Mouse (Mus musculus) limb, embryonic 14.5 days (tissue): ENCODE measurements around the gene Pcnx2. TPM values are rescaled to one million over a fixed set of nuclear protein-coding genes. Genes with fewer than 3 reads are reported as not detected.

ENCODE experiments used
- ATAC-seq: fragments of 200-750 bp; cut with Nextera tagmentation; 2 replicates; pipeline ENCODE4 v1.8.0; 2017; ENCODE audit warnings: low read depth, moderate number of reproducible peaks, moderate TSS enrichment; ENCODE audit not compliant: low FRiP score
- DNase-seq: peaks from one replicate; pipeline ENCODE4 v3.0.0-alpha.2; 2015; ENCODE audit warnings: low spot score
- H3K27ac ChIP-seq: fragments of 300-500 bp; sonication (generic); replicated peaks from 2 replicates; pipeline ENCODE4 v1.5.1; 2014; ENCODE audit warnings: low read depth, mild to moderate bottlenecking, low read length, moderate library complexity, mixed read lengths
- H3K27me3 ChIP-seq: fragments of 300-500 bp; sonication (generic); 2 replicates; pipeline ENCODE4 v1.6.1; 2014; ENCODE audit warnings: low read length, mixed read lengths; ENCODE audit not compliant: control insufficient read depth, insufficient read depth
- H3K36me3 ChIP-seq: fragments of 300-500 bp; sonication (generic); 2 replicates; pipeline ENCODE4 v1.6.1; 2014; ENCODE audit warnings: mild to moderate bottlenecking, low read length, moderate library complexity, mixed read lengths; ENCODE audit not compliant: control insufficient read depth, insufficient read depth
- H3K4me1 ChIP-seq: fragments of 300-500 bp; sonication (generic); 2 replicates; pipeline ENCODE4 v1.6.1; 2014; ENCODE audit warnings: antibody characterized with exemption, low read length, mixed read lengths; ENCODE audit not compliant: control insufficient read depth, insufficient read depth
- H3K4me2 ChIP-seq: fragments of 300-500 bp; sonication (generic); replicated peaks from 2 replicates; pipeline ENCODE4 v1.6.1; 2014; ENCODE audit warnings: low read depth, mild to moderate bottlenecking, low read length, moderate library complexity; ENCODE audit not compliant: severe bottlenecking
- H3K4me3 ChIP-seq: fragments of 300-500 bp; sonication (generic); replicated peaks from 2 replicates; pipeline ENCODE4 v1.5.1; 2014; ENCODE audit warnings: low read length
- H3K9ac ChIP-seq: fragments of 300-500 bp; sonication (generic); 2 replicates; pipeline ENCODE4 v1.6.1; 2014; ENCODE audit warnings: mild to moderate bottlenecking, low read depth, low read length, moderate library complexity; ENCODE audit not compliant: severe bottlenecking
- H3K9me3 ChIP-seq: fragments of 300-500 bp; sonication (generic); 2 replicates; pipeline ENCODE4 v1.6.1; 2016; ENCODE audit warnings: low read length; ENCODE audit not compliant: control insufficient read depth
- POLR2A ChIP-seq: fragments of 200-500 bp; IDR thresholded peaks from 2 replicates; pipeline ENCODE4 v1.8.0; 2012; ENCODE audit warnings: inconsistent platforms, mild to moderate bottlenecking, moderate library complexity, borderline replicate concordance; ENCODE audit not compliant: insufficient read depth, insufficient read length; ENCODE audit errors: extremely low read depth
- WGBS: fragments of 180-500 bp; shearing (Covaris S2); extraction: QIAGEN DNeasy Blood & Tissue Kit; methylation state at CpG from one replicate; pipeline ENCODE4 v1.1.7; 2014; 5-methylcytosine and 5-hydroxymethylcytosine counted together
- polyA plus RNA-seq, 2 experiments: library from polyadenylated mRNA; depleted of rRNA in 1 of 2; stranded (reverse) in 1 of 2; unstranded in 1 of 2; fragments of >200 nt; fragmentation: Nextera tagmentation in 1 of 2; extraction: Ambion mirVana in 1 of 2; gene quantifications; 2 replicates each; pipeline versions ENCODE4 v1.2.1 to v1.2.3; 2012 to 2014

Gene Pcnx2
- polyA plus RNA-seq, 2 experiments = 0.15 to 0.33 TPM

DNA sequence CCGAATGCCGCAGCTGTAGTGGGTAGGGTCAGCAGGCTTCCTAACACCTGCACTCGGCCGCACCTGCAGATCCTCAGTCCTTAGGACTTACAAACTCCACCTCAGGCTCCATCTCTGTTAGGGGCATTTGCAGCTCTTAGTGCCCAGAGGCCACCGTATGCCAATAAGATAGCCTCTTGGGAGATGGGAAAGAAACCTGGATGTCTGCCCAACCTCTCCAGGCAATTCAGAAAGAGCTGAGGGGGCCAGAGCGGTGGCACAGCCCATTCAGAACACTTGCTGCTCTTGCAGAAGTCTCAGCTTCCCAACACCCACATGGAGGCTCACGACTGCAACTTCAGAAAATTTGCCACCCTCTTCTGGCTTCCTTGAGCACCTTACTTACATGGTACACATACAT, 192.3 kb downstream of the Pcnx2 start:
- ATAC-seq (no peak), DNase-seq (no peak)
- H3K27ac ChIP-seq = no peak overlapping the region
- TF ChIP-seq POLR2A = no peak
- H3K4me1 ChIP-seq = no peaks in the 10 kb centered on the region
- H3K4me2 ChIP-seq = no peak overlapping the region
- H3K9ac ChIP-seq = no peak overlapping the region
- H3K27me3 ChIP-seq = no peaks in the 10 kb centered on the region
- no peaks in the 10 kb centered on the region for H3K36me3 ChIP-seq
- WGBS = 68% methylated on average over 7 of the region's 7 CpGs
- H3K9me3 ChIP-seq = no peaks in the 10 kb centered on the region
- no peak overlapping the region for H3K4me3 ChIP-seq

DNA sequence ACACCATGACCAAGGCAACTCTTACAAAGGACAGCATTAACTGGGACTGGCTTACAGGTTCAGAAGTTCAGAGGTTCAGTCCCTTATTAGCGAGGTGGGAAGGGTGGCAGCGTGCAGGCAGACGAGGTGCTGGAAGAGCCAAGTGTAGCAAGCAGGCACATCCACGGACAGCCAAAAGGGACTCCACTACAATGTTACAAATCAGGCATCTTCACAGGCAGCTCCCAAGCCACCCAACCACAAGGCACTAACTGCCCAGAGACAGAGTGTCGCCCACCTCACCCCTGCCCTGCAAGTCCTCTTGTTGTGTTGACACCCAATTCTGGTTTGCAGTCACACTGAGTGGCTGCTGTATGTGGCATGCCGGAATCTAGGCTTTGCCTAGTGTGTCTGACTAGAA, 193.7 kb downstream of the Pcnx2 start:
- no peak overlapping the region for H3K4me2 ChIP-seq
- ATAC-seq = no peak
- H3K4me1 ChIP-seq = no peaks in the 10 kb centered on the region
- no peaks in the 10 kb centered on the region for H3K27me3 ChIP-seq
- H3K27ac ChIP-seq = no peak overlapping the region
- no peak for TF ChIP-seq POLR2A
- no peak overlapping the region for H3K4me3 ChIP-seq
- DNase-seq = no peak
- H3K36me3 ChIP-seq = no peaks in the 10 kb centered on the region
- no peaks in the 10 kb centered on the region for H3K9me3 ChIP-seq
- H3K9ac ChIP-seq = no peak overlapping the region
- 86% methylated on average over 6 of the region's 6 CpGs for WGBS

DNA sequence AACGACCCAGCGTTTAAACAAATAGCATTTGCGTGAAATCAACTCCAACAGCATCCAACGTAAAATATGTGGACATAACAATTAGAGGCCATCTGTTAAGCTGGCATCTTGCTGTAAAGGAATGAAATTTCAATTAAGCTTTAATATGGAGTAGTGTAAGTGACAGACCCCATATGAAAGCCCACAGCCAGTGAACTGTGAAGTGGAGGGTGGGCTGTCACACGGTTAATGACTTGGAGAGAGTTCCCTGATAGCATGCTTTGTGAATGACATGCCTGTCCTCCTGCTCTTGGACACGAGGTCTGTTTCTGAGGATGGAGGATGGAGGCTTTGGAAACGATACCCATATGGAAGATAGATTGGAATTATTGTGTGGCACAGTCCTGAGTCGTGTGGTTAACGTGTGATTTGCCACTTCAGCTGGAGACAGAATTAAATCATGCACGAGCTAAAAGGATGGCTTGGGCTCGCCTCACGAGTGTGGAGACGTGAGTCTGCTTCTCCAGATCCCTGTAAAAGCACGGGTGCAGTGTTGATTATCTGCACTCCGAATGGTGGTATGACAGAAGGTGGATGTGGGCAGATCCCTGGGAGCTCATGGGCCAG, 195.1 kb downstream of the Pcnx2 start:
- no peak overlapping the region for H3K4me3 ChIP-seq
- H3K27ac ChIP-seq = no peak overlapping the region
- H3K4me2 ChIP-seq = no peak overlapping the region
- no peaks in the 10 kb centered on the region for H3K36me3 ChIP-seq
- 0 out of 2 replicates have a peak, but pooled peaks cover 7% of the 10 kb centered on the region for H3K9me3 ChIP-seq
- no peak overlapping the region for H3K9ac ChIP-seq
- DNase-seq (no peak), ATAC-seq (no peak)
- H3K4me1 ChIP-seq = no peaks in the 10 kb centered on the region
- WGBS = 50% methylated on average over 15 of the region's 15 CpGs
- no peaks in the 10 kb centered on the region for H3K27me3 ChIP-seq
- no peak for TF ChIP-seq POLR2A

Other genes starting within 250 kb of the Pcnx2 start
- 3.4 and 3.6 TPM in 2 replicates for gene Map10, start 228.5 kb downstream of the Pcnx2 start, polyA plus RNA-seq (2012; rRNA removed)
- gene Map10, start 228.5 kb downstream of the Pcnx2 start, polyA plus RNA-seq (2014; fragmentation: Nextera tagmentation; extraction: Ambion mirVana) = 6.0 and 8.6 TPM in 2 replicates
- gene Ntpcr, start 168.4 kb downstream of the Pcnx2 start, polyA plus RNA-seq (2012; rRNA removed) = 39.0 TPM in 2 replicates
- 39.7 and 45.3 TPM in 2 replicates for gene Ntpcr, start 168.4 kb downstream of the Pcnx2 start, polyA plus RNA-seq (2014; fragmentation: Nextera tagmentation; extraction: Ambion mirVana)
- gene Map3k21, start 12.1 kb upstream of the Pcnx2 start, polyA plus RNA-seq (2012; rRNA removed) = 0.47 TPM in 2 replicates
- gene Map3k21, start 12.1 kb upstream of the Pcnx2 start, polyA plus RNA-seq (2014; fragmentation: Nextera tagmentation; extraction: Ambion mirVana) = 0.04 and 0.18 TPM in 2 replicates
- 16.1 and 19.7 TPM in 2 replicates for gene Kcnk1, start 96.9 kb upstream of the Pcnx2 start, polyA plus RNA-seq (2012; rRNA removed)
- 27.3 and 27.6 TPM in 2 replicates for gene Kcnk1, start 96.9 kb upstream of the Pcnx2 start, polyA plus RNA-seq (2014; fragmentation: Nextera tagmentation; extraction: Ambion mirVana)